In genomic region chr10:122912701-122913368, GRCm38 (mm10) we compare ENCODE assay signal across 8 mouse cellular contexts.
DNase-seq lines count a peak whose midpoint lies in the region; TF ChIP-seq lines count a peak whose summit lies in the region.

No protein-coding gene starts in this region.

- no peak for TF ChIP-seq CTCF in layer of hippocampus, adult 2 months (conservative IDR thresholded peaks at IDR 0.05)

- peak overlapping the region; percentile 95 for H3K27ac ChIP-seq in layer of hippocampus, adult 2 months

- peak overlapping the region; percentile 39 for H3K4me3 ChIP-seq in layer of hippocampus, adult 2 months

- DNase-seq in Muller cell, postnatal 12 days (ENCODE audit: inconsistent ontology term): peak; percentile 94
- DNase-seq in cerebellum, postnatal 14 days: peak; percentile 73 to 76
- DNase-seq in frontal cortex, postnatal 10 days (ENCODE audit: low spot score in 2 of 2): peak; percentile 75 to 84
- peak; percentile 80 for DNase-seq in heart, postnatal 4 days
- DNase-seq in layer of hippocampus, adult 2 months (ENCODE audit: low spot score in 2 of 2): peak; percentile 60 to 89
- peak; percentile 72 to 78 for DNase-seq in lung, adult 18-20 months
- DNase-seq in ovary, adult 18-20 months (ENCODE audit: low spot score): peak; percentile 66
- peak; percentile 42 for DNase-seq in urinary bladder, adult 2 months (ENCODE audit: low spot score)

Comparison
In these comparisons a context has a peak if more than half of its experiments do, and no peak if none do; other contexts are left out.
1. Peak in every context shown above with its lines: DNase-seq, H3K4me3 ChIP-seq and H3K27ac ChIP-seq.
2. DNase-seq: peak in every context shown above with its lines; median percentile 94 in Muller cell, postnatal 12 days; 80 in heart, postnatal 4 days; 80 in frontal cortex, postnatal 10 days; 75 in lung, adult 18-20 months; 74 in cerebellum, postnatal 14 days; 74 in layer of hippocampus, adult 2 months; 66 in ovary, adult 18-20 months; 42 in urinary bladder, adult 2 months.